13 mouse cellular contexts compared by ENCODE assay signal in the genomic region with DNA sequence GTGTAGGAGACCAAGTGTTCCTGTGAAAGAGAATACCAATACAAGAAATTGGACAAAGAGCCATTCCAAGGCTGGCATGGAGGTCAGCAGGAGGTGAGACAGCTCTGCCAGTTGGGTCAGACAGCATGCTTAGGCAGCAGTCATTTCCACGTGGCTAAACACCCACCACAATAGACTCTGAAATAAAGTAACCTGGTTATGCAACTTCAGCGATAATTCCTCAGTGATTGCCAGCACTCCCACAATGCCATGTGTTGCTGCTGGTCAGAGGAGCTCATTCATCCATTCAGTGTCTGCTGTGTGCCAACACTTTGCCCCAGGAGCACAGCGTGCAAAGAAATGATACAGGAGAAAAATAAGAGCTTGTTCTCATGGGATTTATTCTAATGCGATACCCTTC. TPM values are rescaled to one million over a fixed set of nuclear protein-coding genes. Genes with fewer than 3 reads are reported as not detected.
A peak's percentile ranks its signal among the peaks of the same experiment; 100 is the strongest.
DNase-seq lines count a peak whose midpoint lies in the region; ATAC-seq lines count a peak whose summit lies in the region.
"Had no signal": no experiment of that assay in that cellular context is flagged by ENCODE, and none has a peak within 500 bp of the region (broad histone marks: within the 10 kb centered on the region; RNA-seq: fewer than 3 reads in every experiment).

No protein-coding gene starts in this region.

- no peak overlapping the region for H3K9ac ChIP-seq in kidney, embryonic 15.5 days

- no peak for ATAC-seq in kidney, embryonic 15.5 days (replicated peaks; ENCODE audit: low FRiP score)
- peak; percentile 73 for ATAC-seq in granulocyte monocyte progenitor cell, adult 5-6 weeks (replicated peaks; ENCODE audit: poor library complexity, severe bottlenecking)
- ATAC-seq: intestine, embryonic 16.5 days had no signal

- peaks cover 55% of the 10 kb centered on the region for H3K27me3 ChIP-seq in kidney, embryonic 15.5 days

- H3K4me1 ChIP-seq in kidney, embryonic 15.5 days: peaks cover 18% of the 10 kb centered on the region

- H3K36me3 ChIP-seq in kidney, embryonic 15.5 days: no peaks in the 10 kb centered on the region

- H3K4me3 ChIP-seq in kidney, embryonic 15.5 days (replicated peaks): no peak overlapping the region

- no peak overlapping the region for H3K4me2 ChIP-seq in kidney, embryonic 15.5 days

- no peak overlapping the region for H3K27ac ChIP-seq in kidney, embryonic 15.5 days

- WGBS in kidney, embryonic 15.5 days: 60% methylated on average over 4 of the region's 4 CpGs

- peak; percentile 88 for DNase-seq in kidney, adult 11 months
- peak; percentile 76 for DNase-seq in Muller cell, postnatal 12 days (ENCODE audit: inconsistent ontology term)
- DNase-seq in adrenal gland, postnatal 36 days: peak; percentile 31 to 45
- DNase-seq in c-Kit-positive CD71-positive TER-119-positive erythroid progenitor cells, embryonic 14.5 days (ENCODE audit: low spot score): no peak
- DNase-seq in thymus, postnatal 36 days: no peak
- DNase-seq: liver had no signal

- H3K9me3 ChIP-seq in kidney, embryonic 15.5 days (replicated peaks): no peaks in the 10 kb centered on the region

RNA-seq across cellular contexts. Expression of gene Srd5a2, which starts 4.0 kb away (rescaled TPM):
- polyA plus RNA-seq in kidney, embryonic 15.5 days (2015; fragmentation: Nextera tagmentation; extraction: Ambion mirVana): not detected in 2 replicates
- total RNA-seq in adrenal gland, postnatal 36 days (2021): 1,000 to 10,000 TPM in 1 of 2 experiments, 100 to 1,000 TPM in 1; 125 to 2,977 TPM
- not detected in 2 replicates for total RNA-seq in granulocyte monocyte progenitor cell, adult 5-6 weeks (2014; fragmentation: Nextera tagmentation)
- total RNA-seq in granulocyte monocyte progenitor cell, adult 5-6 weeks (2017): not detected in 2 replicates
- polyA plus RNA-seq: embryonic facial prominence, embryonic 11.5 days; heart, embryonic 16.5 days; intestine, embryonic 16.5 days; small intestine, adult 2 months; thymus, postnatal 0 days had no signal

Comparison
In these comparisons a context has a peak if more than half of its experiments do, and no peak if none do; other contexts are left out.
1. DNase-seq: peak in kidney, adult 11 months (single experiment), Muller cell, postnatal 12 days (single experiment) and adrenal gland, postnatal 36 days (2 of 2); none in c-Kit-positive CD71-positive TER-119-positive erythroid progenitor cells, embryonic 14.5 days (single experiment) and thymus, postnatal 36 days (0 of 2).
2. RNA of gene Srd5a2, which starts 4.0 kb away (total RNA-seq): 125 to 2,977 TPM in adrenal gland, postnatal 36 days; not detected in granulocyte monocyte progenitor cell, adult 5-6 weeks; every median in the first group is over 100 times any median in the second.